Mouse (Mus musculus) embryo, embryonic 9.5 days (tissue): ENCODE results near the gene Acox1.

Experiments used
- DNase-seq: peaks from one replicate; pipeline ENCODE4 v3.0.0-alpha.2; 2017; ENCODE audit errors: extremely low spot score

Gene Acox1

DNA sequence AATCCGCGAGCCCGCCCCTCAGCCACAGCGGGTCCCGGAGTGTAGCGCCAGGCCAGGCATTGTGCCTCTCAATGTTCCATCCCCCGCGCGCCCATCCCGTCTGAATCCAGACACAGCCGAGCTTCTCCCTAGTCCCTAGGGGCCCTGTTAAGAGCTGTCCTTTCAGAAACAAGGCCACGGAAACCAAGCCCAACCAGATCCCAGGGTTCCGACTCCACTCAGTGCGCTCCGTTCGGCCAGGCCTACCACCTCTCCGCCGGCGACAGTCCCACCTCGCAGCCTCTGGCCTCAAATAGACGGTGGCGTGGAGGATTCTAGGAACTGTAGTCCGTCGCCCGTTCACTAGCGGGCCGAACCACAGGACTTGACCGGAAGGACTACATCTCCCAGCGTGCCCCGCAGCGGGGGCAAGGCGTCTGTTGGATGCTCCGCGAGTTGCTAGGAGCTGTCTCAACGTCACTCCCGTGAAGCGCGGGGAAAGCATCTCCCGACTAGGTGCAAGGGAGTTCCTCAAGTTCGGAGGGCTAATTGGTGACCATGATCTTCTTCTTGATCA, 30.9 kb downstream of the Acox1 start, which contains the start of gene Fbf1:
Gene Fbf1, minus strand, starts transcription at position 283 of the 556 bp plus-strand sequence.
- DNase-seq, result peak; percentile 93

GRCm38 (mm10) chr11:116167232-116167631, 31.6 kb downstream of the Acox1 start:
- DNase-seq, result peak; percentile 24

DNA sequence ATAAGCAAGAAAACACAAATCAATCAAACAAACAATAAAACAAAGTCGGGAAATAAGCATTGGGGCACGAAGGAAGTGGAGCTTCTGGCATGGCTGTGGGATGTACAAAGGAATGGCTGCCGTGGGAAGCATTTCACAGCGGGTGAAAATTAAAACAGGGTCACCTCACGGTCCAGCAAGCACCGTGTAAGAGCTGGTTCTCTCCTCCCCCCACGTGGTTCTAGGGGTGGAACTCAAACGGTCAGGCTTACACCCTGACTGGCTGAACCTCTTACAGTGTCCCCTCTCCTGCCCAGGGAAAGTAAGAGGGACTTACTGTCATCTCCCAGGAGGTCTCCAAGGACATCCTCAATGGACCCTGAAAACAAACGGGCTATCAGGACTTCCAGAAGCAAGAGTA, 35.8 kb downstream of the Acox1 start:
- DNase-seq, result peak; percentile 24

DNA sequence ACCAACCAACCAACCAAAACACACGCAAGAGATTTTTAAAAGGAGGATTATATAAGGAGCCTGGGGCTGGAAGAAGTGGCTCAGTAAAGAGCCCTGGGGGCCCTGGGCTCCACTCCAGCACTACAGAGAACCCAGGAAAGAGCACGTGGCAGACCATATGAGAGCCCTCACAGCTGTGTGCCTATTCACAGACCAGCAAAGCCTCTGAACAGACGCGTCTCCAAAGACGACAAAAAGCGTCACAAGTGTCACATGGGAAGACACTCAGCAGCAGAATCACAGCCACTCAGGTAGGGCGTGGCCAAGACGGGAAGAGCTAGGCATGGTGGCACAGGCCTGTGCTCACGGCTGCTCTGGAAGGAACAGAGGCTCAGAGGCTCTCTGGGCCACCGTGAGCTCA, 36.7 kb downstream of the Acox1 start:
- no peak for DNase-seq

- no peak for DNase-seq
Measured at GRCm38 (mm10) chr11:116161312-116161711, 37.5 kb downstream of the Acox1 start.

DNA sequence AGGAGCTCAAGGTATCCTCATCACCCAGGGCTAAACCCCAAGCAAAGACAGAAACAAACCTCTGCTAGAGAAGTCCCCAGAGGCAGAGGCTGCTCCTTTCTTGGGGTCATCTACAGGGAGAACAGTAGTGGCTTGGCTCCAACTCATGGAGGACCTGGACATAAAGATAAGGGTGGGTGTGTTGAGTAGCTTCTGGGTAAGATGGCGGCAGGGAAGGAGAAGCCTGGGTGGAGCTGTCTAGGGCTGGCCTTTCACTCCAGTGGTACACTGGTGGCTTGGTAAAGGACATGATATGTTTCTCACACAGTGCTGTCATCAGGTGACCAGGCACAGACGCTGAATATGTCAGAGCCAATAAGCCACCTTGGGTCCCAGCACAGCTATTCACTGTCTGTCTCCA, 47.9 kb downstream of the Acox1 start:
- DNase-seq, result no peak

- no peak for DNase-seq
Measured at GRCm38 (mm10) chr11:116149341-116149740, 49.5 kb downstream of the Acox1 start.

GRCm38 (mm10) chr11:116148761-116149221, 50.1 kb downstream of the Acox1 start:
- no peak for DNase-seq

DNA sequence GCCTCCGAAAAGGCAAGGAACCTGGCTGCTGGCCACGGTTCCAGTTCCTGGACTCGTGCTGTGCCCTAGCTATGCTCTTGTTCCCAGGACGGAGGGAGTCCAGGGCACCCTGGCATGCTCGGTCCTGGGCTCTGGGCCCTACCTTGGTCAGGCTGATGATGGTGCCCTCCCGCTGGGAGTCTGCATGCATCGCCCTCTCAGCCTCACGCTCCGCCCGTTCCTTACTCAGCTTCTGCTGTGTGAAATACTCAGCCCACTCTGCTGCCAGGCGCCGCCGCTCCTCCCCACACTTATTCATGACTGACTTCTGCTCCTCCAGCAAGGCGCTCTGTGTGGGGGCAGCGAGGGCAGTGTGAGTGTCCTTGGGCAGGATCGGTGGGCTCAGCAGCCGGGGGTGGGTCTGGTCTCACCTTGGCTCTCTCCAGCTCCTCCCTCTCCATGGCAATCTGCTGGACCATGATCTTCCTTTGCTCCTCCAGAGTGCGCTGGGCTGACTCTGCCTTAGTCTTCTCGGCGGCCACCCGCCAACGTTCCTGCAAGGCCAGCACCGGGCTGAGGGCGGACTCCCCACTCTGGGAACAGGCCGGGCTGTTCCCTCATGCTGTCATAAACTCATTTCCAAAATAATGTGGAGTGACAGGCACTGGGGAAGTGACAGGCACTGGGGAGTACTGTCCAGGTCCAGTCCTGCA, 52.4 kb downstream of the Acox1 start:
- DNase-seq, result no peak

DNA sequence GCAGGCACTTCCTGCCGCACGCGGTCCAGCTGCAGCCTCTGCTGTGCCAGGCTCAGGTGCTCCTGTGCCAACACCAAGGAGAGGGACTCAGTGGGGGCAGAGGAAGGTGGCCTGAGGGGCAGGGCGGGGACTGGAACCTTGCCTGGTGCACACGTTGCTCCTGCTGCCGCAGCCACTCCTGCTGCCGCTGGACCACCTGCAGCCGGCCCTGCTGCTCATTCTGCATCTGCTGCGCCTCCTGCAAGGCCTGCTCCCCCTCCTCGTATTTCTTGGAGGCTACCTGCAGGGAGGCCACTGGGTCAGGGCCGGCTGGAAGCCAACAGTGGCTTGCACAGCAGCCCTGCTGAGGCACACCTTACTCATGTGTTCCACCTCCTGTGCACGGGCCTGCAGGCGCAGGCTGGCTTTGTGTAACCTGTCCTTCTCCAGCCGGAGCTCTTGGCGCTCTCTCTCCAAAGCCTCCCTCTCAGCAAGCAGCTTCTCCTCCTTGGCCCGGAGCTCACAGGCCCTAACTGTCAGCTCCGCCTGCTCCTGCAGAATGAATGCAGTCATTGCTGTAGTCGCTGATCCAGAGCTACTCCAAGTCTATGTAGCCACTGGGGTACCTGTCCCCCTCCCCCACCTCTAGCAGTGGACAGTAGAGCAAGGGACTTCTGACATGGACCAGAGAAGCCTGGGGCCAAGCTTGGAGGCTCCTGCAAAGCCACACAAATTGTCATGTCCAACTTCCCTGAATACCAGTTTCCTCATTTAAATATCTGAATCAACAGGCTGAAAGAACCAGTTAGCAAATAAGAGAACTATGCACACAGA, 53.2 kb downstream of the Acox1 start:
- no peak for DNase-seq

- DNase-seq, result no peak
Measured at GRCm38 (mm10) chr11:116143468-116143867, 55.4 kb downstream of the Acox1 start.

DNA sequence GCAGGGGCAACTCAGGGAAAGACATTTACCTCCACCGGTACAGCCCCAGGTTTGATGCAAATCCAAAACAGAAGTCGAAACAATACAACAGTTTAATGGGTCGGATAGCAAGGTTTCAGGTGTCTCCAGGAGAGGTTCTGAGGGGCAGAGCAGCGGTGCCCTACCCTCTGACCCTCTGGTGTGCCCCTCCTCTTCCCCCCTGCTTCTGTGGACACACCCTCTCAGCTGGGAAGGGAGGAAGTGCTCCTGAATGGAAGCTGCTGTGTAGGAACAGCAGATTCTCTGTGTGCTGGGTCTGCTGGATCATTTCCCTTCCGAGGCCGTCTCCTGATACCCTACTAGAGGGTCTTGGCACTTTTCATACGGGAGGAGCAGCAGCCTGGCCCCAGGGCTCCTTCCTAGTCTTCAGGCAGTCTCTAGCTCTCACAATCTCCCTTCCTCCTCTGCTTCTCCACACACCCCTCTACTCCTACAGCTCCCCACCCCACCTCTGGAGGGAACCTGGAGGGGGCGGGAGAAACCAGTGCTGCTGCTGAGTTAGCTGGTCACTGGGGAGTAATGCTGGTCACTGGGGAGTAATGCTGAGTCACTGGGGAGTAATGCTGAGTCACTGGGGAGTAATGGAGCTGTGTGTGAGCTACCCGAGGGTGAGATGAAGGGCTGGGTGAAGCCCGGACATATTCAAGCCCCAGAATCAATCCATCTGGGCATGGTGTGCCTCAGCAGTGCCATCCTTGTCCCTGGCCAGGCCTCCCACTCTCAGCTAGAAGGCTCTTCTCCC, 56.4 kb downstream of the Acox1 start:
- DNase-seq, result no peak

GRCm38 (mm10) chr11:116138468-116139138, 60.2 kb downstream of the Acox1 start, which contains the start of gene Mrpl38:
TSS of gene Mrpl38 (minus strand) at chr11:116138868.
- DNase-seq, result peak; percentile 98

DNA sequence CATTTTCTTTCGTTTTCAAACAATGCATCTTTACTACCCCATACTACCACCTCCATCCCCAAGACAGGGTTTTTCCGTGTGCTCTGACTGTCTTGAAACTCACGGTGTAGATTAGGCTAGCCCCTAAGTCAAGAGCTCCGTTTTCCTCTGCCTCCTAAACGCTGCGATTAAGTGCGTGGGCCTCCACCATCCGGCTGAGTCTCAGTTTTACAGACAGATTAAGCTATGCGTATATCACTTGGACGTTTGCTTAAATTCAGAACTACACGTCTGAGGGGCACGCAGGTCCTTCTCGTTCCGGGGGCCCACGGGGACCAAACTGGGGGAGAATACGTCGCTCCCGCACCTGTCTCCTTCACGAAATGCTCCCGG, 60.8 kb downstream of the Acox1 start:
- no peak for DNase-seq

DNA sequence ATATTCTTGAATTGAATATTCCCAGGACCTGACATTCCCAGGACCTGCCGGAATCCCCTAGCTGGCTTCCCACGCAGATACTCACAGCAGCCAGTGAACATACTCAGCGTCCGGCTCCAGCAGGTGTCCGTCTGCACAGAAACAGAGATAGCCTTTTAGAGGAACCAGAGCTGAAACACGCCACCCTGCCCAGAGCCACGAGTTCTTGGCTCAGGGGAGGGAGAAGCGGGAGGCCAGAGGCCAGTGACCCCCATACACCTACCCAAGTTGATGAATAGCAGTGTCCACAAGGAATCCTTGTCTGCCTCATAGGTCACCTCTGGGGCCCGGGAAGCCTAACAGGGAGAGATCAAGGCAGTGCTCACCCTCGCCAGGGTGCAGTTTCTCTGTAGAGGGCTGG, 64.7 kb downstream of the Acox1 start:
- DNase-seq, result no peak

- no peak for DNase-seq
Measured at GRCm38 (mm10) chr11:116133497-116133896, 65.3 kb downstream of the Acox1 start.

GRCm38 (mm10) chr11:116132366-116133333, 66.2 kb downstream of the Acox1 start:
- no peak for DNase-seq

GRCm38 (mm10) chr11:116131349-116132170, 67.3 kb downstream of the Acox1 start:
- no peak for DNase-seq

DNA sequence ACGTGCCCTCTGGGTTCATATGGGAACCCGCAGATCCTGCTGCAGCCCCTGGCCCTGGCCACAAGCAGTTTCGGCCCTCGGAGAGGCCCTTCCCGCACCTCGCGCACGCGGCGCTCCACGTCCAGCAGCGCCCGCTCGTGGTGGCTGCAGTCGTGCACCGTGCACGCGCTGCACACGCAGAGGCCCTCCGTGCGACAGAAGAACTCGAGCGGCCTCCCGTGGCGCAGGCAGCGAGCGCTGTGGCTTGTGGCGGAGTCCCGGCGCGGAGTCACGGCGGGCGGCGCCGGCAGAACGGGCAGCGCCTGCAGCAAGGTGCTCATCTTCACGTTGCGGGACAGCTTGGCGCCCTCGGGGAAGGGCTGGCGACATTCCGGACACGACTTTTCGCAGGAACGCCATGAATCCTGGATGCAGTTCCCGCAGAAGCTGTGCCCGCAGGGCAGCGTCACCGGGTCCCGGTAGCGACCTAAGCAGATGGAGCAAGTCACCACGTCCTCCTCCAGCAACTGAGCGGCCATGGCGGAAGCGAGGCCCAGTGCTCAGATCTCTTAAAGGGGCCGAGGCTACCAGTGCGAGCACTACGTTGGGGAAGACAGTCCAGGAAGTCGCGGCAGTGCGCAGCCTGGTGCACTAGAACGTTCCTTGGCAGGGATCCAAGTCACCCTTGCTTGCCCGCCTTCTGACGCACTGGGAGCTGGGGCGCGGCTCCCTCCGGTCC, 68.2 kb downstream of the Acox1 start, which contains the start of gene Trim65:
Gene Trim65, minus strand, starts transcription at position 641 of the 718 bp plus-strand sequence.
- DNase-seq, result peak; percentile 84
